Mouse (Mus musculus) ES-E14 (cell line): ENCODE measurements around the gene Slc34a2. TPM values are rescaled to one million over a fixed set of nuclear protein-coding genes. Genes with fewer than 3 reads are reported as not detected.

Experiments used
- DNase-seq: peaks from one replicate; pipeline ENCODE4 v3.0.0-alpha.2; 2013; ENCODE audit warnings: low read depth, low spot score
- H3K27ac ChIP-seq: 2 replicates; pipeline ENCODE4 v1.5.1; 2012; ENCODE audit warnings: low read depth, mild to moderate bottlenecking, low read length, moderate library complexity, mixed read lengths; ENCODE audit not compliant: poor library complexity, insufficient read depth, severe bottlenecking
- H3K36me3 ChIP-seq: 2 replicates; pipeline ENCODE4 v1.6.1; 2012; ENCODE audit warnings: mild to moderate bottlenecking, low read length, moderate library complexity, mixed read lengths; ENCODE audit not compliant: control insufficient read depth, poor library complexity, insufficient read depth, severe bottlenecking
- H3K4me1 ChIP-seq, 2 experiments: fragments of 150-350 bp in 1 of 2; sonication (generic) in 1 of 2; 2 replicates each; pipeline ENCODE4 v1.6.1; 2012; ENCODE audit warnings: low read length in 2 of 2, mild to moderate bottlenecking in 1 of 2, mixed read lengths in 1 of 2; ENCODE audit not compliant: control insufficient read depth in 2 of 2, insufficient read depth in 2 of 2, poor library complexity in 1 of 2
- H3K4me3 ChIP-seq, 2 experiments: fragments of 150-350 bp in 1 of 2; sonication (generic) in 1 of 2; 2 replicates each; pipeline ENCODE4 v1.5.1; 2012; ENCODE audit warnings: low read length in 2 of 2, low read depth in 1 of 2, mild to moderate bottlenecking in 1 of 2, mixed read lengths in 1 of 2; ENCODE audit not compliant: insufficient read depth in 1 of 2, poor library complexity in 1 of 2, severe bottlenecking in 1 of 2
- H3K9ac ChIP-seq: 2 replicates; pipeline ENCODE4 v1.6.1; 2012; ENCODE audit warnings: low read depth, mild to moderate bottlenecking, low read length, mixed read lengths; ENCODE audit not compliant: poor library complexity, insufficient read depth, severe bottlenecking
- H3K9me3 ChIP-seq: fragments of 150-350 bp; sonication (generic); 2 replicates; pipeline ENCODE4 v1.6.1; 2012; ENCODE audit warnings: low read depth, mild to moderate bottlenecking, low read length; ENCODE audit not compliant: control insufficient read depth, insufficient read depth
- CHD2 ChIP-seq: IDR thresholded peaks from 2 replicates; pipeline ENCODE4 v1.6.1; 2014; ENCODE audit warnings: mild to moderate bottlenecking, low read depth, low read length, inconsistent platforms
- HCFC1 ChIP-seq: IDR thresholded peaks from 2 replicates; pipeline ENCODE4 v1.6.1; 2012; ENCODE audit warnings: low read length, inconsistent platforms, borderline replicate concordance; ENCODE audit not compliant: insufficient read depth
- MAFK ChIP-seq: IDR thresholded peaks from 2 replicates; pipeline ENCODE4 v1.6.1; 2014; ENCODE audit warnings: mild to moderate bottlenecking, low read depth, low read length, inconsistent platforms; ENCODE audit not compliant: insufficient read depth
- ZC3H11A ChIP-seq: IDR thresholded peaks from 2 replicates; pipeline ENCODE4 v1.6.1; 2012; ENCODE audit warnings: low read depth, mild to moderate bottlenecking, inconsistent platforms, low read length, borderline replicate concordance
- ZNF384 ChIP-seq: IDR thresholded peaks from 2 replicates; pipeline ENCODE4 v1.6.1; 2012; ENCODE audit warnings: low read depth, low read length, inconsistent platforms
- in situ Hi-C, 2 experiments: fragments of 600-800 bp; cut with MboI; formaldehyde crosslinking; loops; one replicate each; pipeline ENCODE4 v1.15.1; 2025; ENCODE audit warnings: low sequenced_read_pairs in 2 of 2, inconsistent platforms in 1 of 2; ENCODE audit not compliant: unreplicated experiment in 2 of 2
- total RNA-seq: library from RNA; depleted of rRNA; stranded (reverse); fragments of 300-350 nt; gene quantifications from 2 replicates; pipeline ENCODE4 v1.2.3, GENCODE M21; 2012

Slc34a2 gene
- total RNA-seq, 1 experiment, result 1.3 TPM

- in situ Hi-C loops, result no loop called here
- Histone ChIP-seq H3K4me3 (no peak overlapping the region), H3K36me3 (no peaks in the 10 kb centered on the region), H3K9ac (no peak overlapping the region), H3K4me1 (no peaks in the 10 kb centered on the region), H3K9me3 (no peaks in the 10 kb centered on the region), H3K27ac (no peak overlapping the region)
- TF ChIP-seq MAFK (no peak), ZC3H11A (no peak), ZNF384 (no peak), HCFC1 (no peak), CHD2 (no peak)
- DNase-seq, result no peak
Observed at GRCm38 (mm10) chr5:53050963-53051362, 13.1 kb downstream of the Slc34a2 start.

DNA sequence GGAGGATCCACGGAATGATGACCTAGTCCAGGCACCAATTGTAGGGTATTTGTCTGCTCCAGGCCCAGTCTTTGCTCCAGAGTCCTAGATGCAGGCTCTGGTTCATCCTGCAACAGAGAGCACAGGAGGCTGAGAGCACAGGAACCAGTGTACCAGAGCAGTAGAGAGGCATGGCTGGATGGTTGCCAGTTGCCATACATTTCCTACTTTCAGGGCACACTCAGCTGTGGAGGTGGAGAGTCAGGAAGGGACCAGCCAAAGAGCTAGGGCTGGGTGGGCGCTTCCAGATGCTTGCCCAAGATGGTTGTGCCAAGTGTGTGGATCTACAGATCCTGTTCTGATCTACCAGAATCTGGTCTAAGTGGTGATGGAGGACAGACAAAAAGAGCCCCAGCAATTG, 15.4 kb downstream of the Slc34a2 start:
- no peaks in the 10 kb centered on the region for H3K4me1 ChIP-seq
- DNase-seq, result no peak
- H3K36me3 ChIP-seq, result no peaks in the 10 kb centered on the region
- H3K9ac ChIP-seq, result no peak overlapping the region
- no peak overlapping the region for H3K27ac ChIP-seq
- H3K9me3 ChIP-seq, result no peaks in the 10 kb centered on the region
- in situ Hi-C loops, result no loop called here
- TF ChIP-seq MAFK (no peak), HCFC1 (no peak), CHD2 (no peak), ZNF384 (no peak), ZC3H11A (no peak)
- H3K4me3 ChIP-seq, result no peak overlapping the region

- H3K27ac ChIP-seq, result no peak overlapping the region
- in situ Hi-C loops, result no loop called here
- TF ChIP-seq ZC3H11A, result no peak
- no peak for TF ChIP-seq HCFC1
- no peak for TF ChIP-seq MAFK
- TF ChIP-seq CHD2, result no peak
- no peak for TF ChIP-seq ZNF384
- no peak overlapping the region for H3K4me3 ChIP-seq
- DNase-seq, result no peak
- H3K36me3 ChIP-seq, result no peaks in the 10 kb centered on the region
- H3K9ac ChIP-seq, result no peak overlapping the region
- no peaks in the 10 kb centered on the region for H3K4me1 ChIP-seq
- no peaks in the 10 kb centered on the region for H3K9me3 ChIP-seq
Observed at GRCm38 (mm10) chr5:53061532-53062130, 23.8 kb downstream of the Slc34a2 start.

- in situ Hi-C loops, result no loop called here
- Histone ChIP-seq H3K9ac (no peak overlapping the region), H3K9me3 (no peaks in the 10 kb centered on the region), H3K4me1 (no peaks in the 10 kb centered on the region), H3K27ac (no peak overlapping the region), H3K4me3 (no peak overlapping the region), H3K36me3 (no peaks in the 10 kb centered on the region)
- DNase-seq, result no peak
- TF ChIP-seq MAFK (no peak), ZNF384 (no peak), ZC3H11A (no peak), HCFC1 (no peak), CHD2 (no peak)
Observed at GRCm38 (mm10) chr5:53074553-53074952, 36.7 kb downstream of the Slc34a2 start.

- no peaks in the 10 kb centered on the region for H3K9me3 ChIP-seq
- no peaks in the 10 kb centered on the region for H3K4me1 ChIP-seq
- DNase-seq, result no peak
- in situ Hi-C loops, result no loop called here
- TF ChIP-seq CHD2 (no peak), ZC3H11A (no peak)
- H3K36me3 ChIP-seq, result no peaks in the 10 kb centered on the region
- H3K4me3 ChIP-seq, result no peak overlapping the region
- H3K27ac ChIP-seq, result no peak overlapping the region
- no peak overlapping the region for H3K9ac ChIP-seq
Observed at GRCm38 (mm10) chr5:53078453-53078852, 40.6 kb downstream of the Slc34a2 start.
